Mouse (Mus musculus) regulatory T cell (primary cell): Measurements from ENCODE around the gene 9930022D16Rik.

Experiments used
- in situ Hi-C: fragments of 300-600 bp; cut with MboI, MseI; formaldehyde crosslinking; loops from one replicate; pipeline ENCODE4 v1.15.1; 2025; ENCODE audit warnings: high pct_unique_total_duplicates

9930022D16Rik gene

DNA sequence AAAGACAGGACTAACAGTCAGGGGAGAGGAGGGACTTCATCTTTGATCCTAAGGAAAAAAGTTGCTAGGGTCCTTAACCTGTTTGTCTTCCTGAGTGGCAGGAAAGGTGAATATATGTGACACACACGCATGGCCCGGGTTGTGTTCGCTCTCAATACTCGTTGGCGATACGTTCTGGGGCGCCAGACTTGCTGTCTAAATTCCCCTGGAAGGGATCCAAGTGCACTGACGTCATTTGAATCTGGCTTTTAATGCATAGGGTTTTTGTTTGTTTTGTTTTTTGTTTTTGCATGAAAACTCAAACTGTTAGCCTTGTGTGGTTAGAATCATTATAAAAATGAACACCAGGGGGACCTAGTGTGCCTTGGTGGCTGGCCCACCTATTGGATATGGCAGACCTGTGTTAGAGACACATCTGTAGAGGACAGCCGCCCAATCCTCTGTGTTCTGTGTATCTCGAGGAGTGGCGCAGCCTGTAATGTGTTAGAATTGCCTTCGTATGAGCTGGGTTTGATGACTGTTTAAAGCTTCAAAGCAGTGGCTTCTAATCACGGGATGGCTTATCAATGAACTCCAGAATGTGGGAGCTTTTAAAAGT lies 31.8 kb downstream of the 9930022D16Rik start:
- in situ Hi-C loops, result loop anchor here (5.0 kb wide), 2 partner anchors 142 to 198 kb away; no protein-coding TSS in a partner anchor

DNA sequence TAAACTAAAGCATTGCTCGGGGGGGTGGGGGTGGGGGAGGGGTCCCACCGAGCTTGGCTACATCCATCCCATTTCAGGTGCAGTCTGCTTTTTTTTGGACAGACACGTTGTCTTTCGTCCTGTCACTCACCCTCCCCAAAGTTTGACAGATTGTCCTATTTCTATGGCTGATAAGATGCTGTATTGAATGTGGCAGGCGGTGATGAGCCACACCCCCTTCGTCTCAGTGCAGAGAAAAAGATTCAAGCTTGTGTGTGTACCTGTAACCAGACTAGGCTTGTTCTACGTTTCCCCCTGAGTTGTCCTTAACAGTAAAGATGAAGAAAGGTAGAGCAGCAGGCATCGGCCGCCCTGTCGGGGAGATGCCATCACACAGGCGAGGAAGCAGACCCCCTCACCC lies 37.5 kb downstream of the 9930022D16Rik start:
- in situ Hi-C loops, result loop anchor here (10.0 kb wide), 1 partner anchor 414 kb away; no protein-coding TSS in a partner anchor

DNA sequence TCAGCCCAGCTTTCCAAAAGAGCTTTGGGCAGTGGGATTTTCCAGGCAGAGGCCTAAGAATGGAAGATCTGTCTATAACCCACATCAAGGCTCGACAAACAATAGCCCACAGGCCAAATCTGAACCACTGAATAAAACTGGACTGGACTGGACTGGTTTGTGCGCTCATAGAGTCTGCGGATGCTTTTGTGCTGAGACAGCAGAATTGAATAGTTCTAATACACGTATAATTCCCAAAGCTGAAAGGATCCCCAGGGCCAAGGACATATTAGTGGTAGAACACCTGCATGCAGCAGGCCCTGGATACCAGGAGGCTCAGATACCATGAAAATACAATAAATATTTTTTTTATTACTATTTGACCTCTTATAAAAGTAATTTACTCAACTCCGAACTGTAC lies 42.5 kb downstream of the 9930022D16Rik start:
- in situ Hi-C loops, result loop anchor here (10.0 kb wide), 1 partner anchor 409 kb away; no protein-coding TSS in a partner anchor

DNA sequence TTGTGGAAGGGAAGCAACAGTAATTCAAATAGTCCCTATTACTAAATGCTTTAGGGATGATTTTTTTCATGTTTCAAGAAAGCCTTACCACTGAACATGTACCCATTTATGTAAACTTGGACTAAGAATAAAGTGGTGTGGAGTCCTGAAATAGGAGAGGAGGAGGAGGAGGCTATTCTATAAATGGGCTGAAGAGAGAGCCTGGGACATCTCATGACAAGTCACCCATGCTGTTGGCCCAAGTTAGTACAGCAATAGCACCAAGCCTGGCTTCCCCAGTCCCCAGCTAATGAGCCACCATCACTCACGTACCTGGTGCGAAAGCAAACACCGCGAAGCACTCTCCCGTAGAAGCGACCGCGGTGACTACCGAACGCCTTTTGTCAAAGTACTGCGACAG lies 44.4 kb downstream of the 9930022D16Rik start:
- in situ Hi-C loops, result loop anchor here (10.0 kb wide), 1 partner anchor 407 kb away; no protein-coding TSS in a partner anchor

DNA sequence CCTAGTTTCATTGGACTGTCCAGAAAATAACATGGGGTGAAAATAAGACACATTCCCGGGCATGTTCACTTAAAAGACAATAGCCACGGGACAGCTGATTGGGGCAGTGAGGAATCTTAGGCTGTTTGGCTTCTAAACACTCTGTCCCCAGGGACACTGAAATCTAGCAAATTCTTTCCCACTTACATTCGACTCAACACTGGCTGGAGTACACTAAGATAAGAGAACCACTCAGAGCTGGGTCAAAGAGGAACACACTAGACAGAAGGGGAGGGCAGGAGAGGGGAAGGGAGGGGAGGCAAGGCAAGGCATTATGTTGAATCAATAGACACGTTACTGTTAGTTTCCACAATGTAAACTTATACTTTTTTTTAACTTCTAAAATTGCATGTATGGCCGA lies 46.9 kb downstream of the 9930022D16Rik start:
- in situ Hi-C loops, result no loop called here

DNA sequence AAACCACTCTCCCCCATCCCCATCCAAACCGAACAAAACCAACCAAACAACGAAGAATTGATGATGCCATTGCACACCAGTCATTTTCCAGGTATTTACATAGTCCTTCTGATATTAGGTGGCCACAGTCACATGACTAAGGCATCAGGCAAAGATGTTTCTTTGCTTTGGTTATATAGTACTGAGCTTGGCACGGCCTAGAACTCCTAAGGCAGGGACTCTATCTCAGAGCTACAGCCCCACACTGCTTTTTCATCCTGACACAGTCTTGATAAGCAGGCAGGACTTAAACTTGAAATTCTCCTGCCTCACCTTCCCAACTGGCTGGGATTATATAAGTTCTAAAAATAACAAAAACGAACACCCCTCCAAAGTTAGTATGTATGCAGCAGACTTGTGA lies 51.4 kb downstream of the 9930022D16Rik start:
- in situ Hi-C loops, result no loop called here

DNA sequence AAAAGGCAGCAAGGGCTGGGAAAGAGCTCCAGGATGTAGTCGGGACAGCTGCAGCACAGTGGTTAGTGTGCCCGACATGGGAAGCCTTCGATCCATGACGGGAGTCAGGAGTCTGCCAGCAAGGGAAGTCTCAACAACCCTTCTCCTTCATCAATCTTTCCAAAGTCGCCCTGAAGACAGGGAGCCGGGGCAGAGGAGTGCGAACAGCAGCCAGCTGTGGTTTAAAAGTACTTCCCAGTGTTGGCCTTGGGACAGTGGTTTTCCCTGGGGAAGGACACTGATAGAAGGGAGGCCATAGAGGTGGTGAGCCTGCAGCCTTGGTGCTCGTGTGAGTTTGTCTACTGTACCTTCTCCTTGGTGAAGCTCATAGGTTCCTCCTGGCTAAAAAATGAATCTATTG lies 53.3 kb downstream of the 9930022D16Rik start:
- in situ Hi-C loops, result no loop called here

DNA sequence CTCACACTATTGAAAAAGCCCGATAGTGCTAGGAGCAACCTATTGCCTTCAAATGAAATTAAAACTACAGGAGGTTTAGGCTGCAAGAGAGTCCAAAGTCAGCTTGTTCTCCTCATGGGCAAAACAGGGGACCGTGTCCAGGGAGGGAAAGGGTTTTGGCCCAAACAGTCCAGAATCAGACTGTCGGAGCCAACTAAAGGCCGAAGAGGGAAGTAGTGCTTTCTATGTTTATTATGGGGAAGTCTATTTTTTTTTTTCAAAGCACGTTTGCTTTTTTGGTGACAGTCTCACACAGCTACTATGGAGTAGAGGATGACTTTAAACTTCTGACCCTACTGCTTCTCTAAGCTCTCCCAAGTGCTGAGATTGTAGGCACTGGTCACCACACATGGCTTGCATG lies 54.4 kb downstream of the 9930022D16Rik start:
- in situ Hi-C loops, result no loop called here
